Mouse (Mus musculus): ENCODE data around the gene Higd1c.
"Not testable (repeated sequence)": the region's sequence is repeated elsewhere in the genome, so short reads cannot be mapped to it uniquely, and the experiment has no call there.

GRCm38 (mm10) chr15:100329336-100329735, 35.0 kb upstream of the Higd1c start:
- not testable (repeated sequence) for TF ChIP-seq CTCF (IDR thresholded peaks at IDR 0.05; ENCODE audit: extremely low read depth, insufficient read depth, insufficient read length, insufficient replicate concordance); POLR2A (IDR thresholded peaks at IDR 0.05; ENCODE audit: low read depth, low read length)

Measured in spleen, adult 2 months (tissue).